Mouse (Mus musculus): ENCODE results near the gene Olfr309. TPM values are rescaled to one million over a fixed set of nuclear protein-coding genes. Genes with fewer than 3 reads are reported as not detected.
"Not testable (repeated sequence)": the region's sequence is repeated elsewhere in the genome, so short reads cannot be mapped to it uniquely, and the experiment has no call there.

The Olfr309 gene
- not detected for total RNA-seq (2021)
- long read RNA-seq, experiment 1 = 0 reads
- long read RNA-seq, experiment 2 = 0 reads

- DNase-seq (ENCODE audit: low spot score in 2 of 2) = no peak
Observed at GRCm38 (mm10) chr7:86313608-86314007, at the start of gene Olfr309. Gene Olfr309, minus strand, starts transcription at chr7:86313708.

GRCm38 (mm10) chr7:86346296-86346695 lies 32.8 kb upstream of the Olfr309 start:
- not testable (repeated sequence) for DNase-seq (ENCODE audit: low spot score in 2 of 2)

GRCm38 (mm10) chr7:86344253-86344652 lies 30.7 kb upstream of the Olfr309 start:
- DNase-seq (ENCODE audit: low spot score in 2 of 2) = no peak

- no peak for DNase-seq (ENCODE audit: low spot score in 2 of 2)
Observed at GRCm38 (mm10) chr7:86342881-86343565, 29.5 kb upstream of the Olfr309 start.

GRCm38 (mm10) chr7:86337486-86337885 lies 24.0 kb upstream of the Olfr309 start, which contains the start of gene Olfr307:
Gene Olfr307, minus strand, starts transcription at chr7:86337586.
- no peak for DNase-seq (ENCODE audit: low spot score in 2 of 2)

- no peak for DNase-seq (ENCODE audit: low spot score in 2 of 2)
Observed at GRCm38 (mm10) chr7:86325530-86325929, 12.0 kb upstream of the Olfr309 start, which contains the start of gene Olfr308. Gene Olfr308, minus strand, starts transcription at chr7:86325630.

- no peak for DNase-seq (ENCODE audit: low spot score in 2 of 2)
Observed at GRCm38 (mm10) chr7:86321323-86321722, 7.8 kb upstream of the Olfr309 start.

- DNase-seq (ENCODE audit: low spot score in 2 of 2) = no peak
Observed at GRCm38 (mm10) chr7:86277072-86277471, 36.4 kb downstream of the Olfr309 start, which contains the start of gene Olfr310. Gene Olfr310, minus strand, starts transcription at chr7:86277172.

Small RNA genes lying within 50 kb of the gene (microRNA-seq; reads per million reads assigned to microRNA genes)
- 0 reads per million in 2 experiments for gene Gm23192

Other genes starting within 250 kb of the Olfr309 start
- not detected for gene Vmn2r75, start 141.9 kb downstream of the Olfr309 start, total RNA-seq (2021)
- gene Vmn2r76, start 67.4 kb downstream of the Olfr309 start, total RNA-seq (2021) = not detected
- not detected for gene Olfr310, start 36.5 kb downstream of the Olfr309 start, total RNA-seq (2021)
- gene Olfr308, start 11.9 kb upstream of the Olfr309 start, total RNA-seq (2021) = not detected
- not detected for gene Olfr307, start 23.9 kb upstream of the Olfr309 start, total RNA-seq (2021)
- gene Olfr305, start 53.2 kb upstream of the Olfr309 start, total RNA-seq (2021) = not detected
- not detected for gene Olfr304, start 73.0 kb upstream of the Olfr309 start, total RNA-seq (2021)
- not detected for gene Olfr303, start 84.1 kb upstream of the Olfr309 start, total RNA-seq (2021)
- gene Olfr301, start 90.1 kb upstream of the Olfr309 start, total RNA-seq (2021) = not detected
- gene Olfr299, start 146.2 kb upstream of the Olfr309 start, total RNA-seq (2021) = not detected
- gene Olfr298, start 178.8 kb upstream of the Olfr309 start, total RNA-seq (2021) = not detected
- gene Olfr297, start 206.3 kb upstream of the Olfr309 start, total RNA-seq (2021) = not detected

All from left cerebral cortex, adult 18-20 months (tissue).